Mouse (Mus musculus) C2C12 (cell line): ENCODE results near the gene Nrp1. TPM values are rescaled to one million over a fixed set of nuclear protein-coding genes. Genes with fewer than 3 reads are reported as not detected.
A peak's percentile ranks its signal among the peaks of the same experiment; 100 is the strongest.

Experiments
- H3K27me3 ChIP-seq: one replicate; pipeline ENCODE4 v1.6.1; 2011; ENCODE audit not compliant: control insufficient read depth, insufficient read depth, insufficient read length
- H3K36me3 ChIP-seq: one replicate; pipeline ENCODE4 v1.6.1; 2011; ENCODE audit not compliant: control insufficient read depth, insufficient read depth
- H3K4me3 ChIP-seq: one replicate; pipeline ENCODE4 v1.5.1; 2011; ENCODE audit warnings: mild to moderate bottlenecking, control low read depth; ENCODE audit not compliant: poor library complexity, insufficient read depth, severe bottlenecking
- H3K79me2 ChIP-seq: one replicate; pipeline ENCODE4 v1.6.1; 2011; ENCODE audit not compliant: control insufficient read depth, insufficient read depth
- H3K79me3 ChIP-seq: one replicate; pipeline ENCODE4 v1.6.1; 2011; ENCODE audit warnings: low read depth, control low read depth
- H3ac ChIP-seq: one replicate; pipeline ENCODE3; 2011; ENCODE audit warnings: low read depth; ENCODE audit not compliant: control insufficient read depth, insufficient read length
- CEBPB ChIP-seq: IDR thresholded peaks from one replicate; pipeline ENCODE4 v1.6.1; 2011; ENCODE audit warnings: low read depth, mild to moderate bottlenecking, control low read depth, moderate library complexity
- CTCF ChIP-seq: IDR thresholded peaks from one replicate; pipeline ENCODE4 v1.5.1; 2011; ENCODE audit not compliant: control insufficient read depth, insufficient read depth, insufficient read length
- FOSL1 ChIP-seq: IDR thresholded peaks from one replicate; pipeline ENCODE4 v1.8.0; 2011; ENCODE audit warnings: mild to moderate bottlenecking, low read length; ENCODE audit not compliant: poor library complexity, insufficient read depth, severe bottlenecking
- MAX ChIP-seq: IDR thresholded peaks from one replicate; pipeline ENCODE4 v1.6.1; 2011; ENCODE audit warnings: mild to moderate bottlenecking, control low read depth
- MYOD1 ChIP-seq: IDR thresholded peaks from one replicate; pipeline ENCODE4 v1.6.1; 2011; ENCODE audit warnings: low read depth; ENCODE audit not compliant: control insufficient read depth, insufficient read length
- MYOG ChIP-seq: IDR thresholded peaks from one replicate; pipeline ENCODE4 v1.6.1; 2011; ENCODE audit not compliant: control insufficient read depth, insufficient read length; ENCODE audit errors: extremely low read depth
- USF1 ChIP-seq: IDR thresholded peaks from one replicate; pipeline ENCODE4 v1.6.1; 2011; ENCODE audit warnings: low read depth, mild to moderate bottlenecking, control low read depth, moderate library complexity
- polyA plus RNA-seq: library from polyadenylated mRNA; unstranded; fragments of >200 nt; fragmentation: generic; extraction: Trizol; gene quantifications from one replicate; pipeline ENCODE4 v1.2.1, GENCODE M21; 2012; ENCODE audit warnings: missing spikeins

The Nrp1 gene
- polyA plus RNA-seq, 1 experiment: 19.1 TPM

- Histone ChIP-seq H3K79me2 (peaks cover 58% of the 10 kb centered on the region), H3K36me3 (no peaks in the 10 kb centered on the region), H3K79me3 (peaks cover 9% of the 10 kb centered on the region), H3ac (no peak overlapping the region), H3K27me3 (no peaks in the 10 kb centered on the region), H3K4me3 (no peak overlapping the region)
- no peak for TF ChIP-seq CEBPB
- no peak for TF ChIP-seq MAX
- TF ChIP-seq USF1: no peak
- TF ChIP-seq FOSL1: no peak
- TF ChIP-seq MYOG: no peak
- TF ChIP-seq CTCF: no peak
- TF ChIP-seq MYOD1: no peak
Observed at GRCm38 (mm10) chr8:128397441-128397840, 39.0 kb downstream of the Nrp1 start.

DNA sequence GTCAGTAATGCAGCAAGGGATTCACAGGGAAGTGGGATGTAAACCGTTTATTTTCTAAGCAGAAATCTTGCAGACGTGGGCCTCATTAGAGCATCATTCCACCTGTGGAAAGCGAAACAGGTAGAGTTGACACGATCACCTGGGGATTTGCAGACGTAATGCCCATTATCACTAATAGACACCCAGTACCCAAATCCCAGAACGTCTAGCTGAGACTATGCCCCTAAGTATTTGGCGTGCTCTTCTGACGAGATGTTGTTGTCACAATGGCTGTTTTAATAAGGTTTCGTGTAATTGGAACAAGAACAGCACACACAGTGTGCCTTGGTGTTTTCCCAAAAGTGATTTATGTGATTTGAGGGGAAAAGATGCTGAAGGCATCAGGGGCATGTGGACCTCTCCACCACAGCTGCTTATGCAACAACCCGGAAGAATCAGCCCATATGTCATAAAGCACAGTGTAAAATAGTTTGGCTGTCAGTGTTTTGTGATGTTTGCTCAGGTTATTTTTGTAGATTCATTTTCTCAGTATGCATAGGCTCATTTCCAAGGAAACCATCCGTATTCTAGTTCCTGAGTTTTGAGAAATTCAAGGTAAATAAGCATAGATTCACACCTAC is 40.2 kb downstream of the Nrp1 start:
- H3K27me3 ChIP-seq: no peaks in the 10 kb centered on the region
- no peak overlapping the region for H3K4me3 ChIP-seq
- peaks cover 52% of the 10 kb centered on the region for H3K79me2 ChIP-seq
- H3K79me3 ChIP-seq: peaks cover 7% of the 10 kb centered on the region
- H3ac ChIP-seq: no peak overlapping the region
- no peaks in the 10 kb centered on the region for H3K36me3 ChIP-seq
- no peak for TF ChIP-seq CTCF
- no peak for TF ChIP-seq USF1
- TF ChIP-seq MAX: no peak
- no peak for TF ChIP-seq MYOG
- TF ChIP-seq CEBPB: no peak
- TF ChIP-seq MYOD1: no peak
- TF ChIP-seq FOSL1: no peak

GRCm38 (mm10) chr8:128400286-128400685 is 41.9 kb downstream of the Nrp1 start:
- TF ChIP-seq CEBPB (no peak), CTCF (no peak), MYOD1 (peak; percentile 97), FOSL1 (no peak)

DNA sequence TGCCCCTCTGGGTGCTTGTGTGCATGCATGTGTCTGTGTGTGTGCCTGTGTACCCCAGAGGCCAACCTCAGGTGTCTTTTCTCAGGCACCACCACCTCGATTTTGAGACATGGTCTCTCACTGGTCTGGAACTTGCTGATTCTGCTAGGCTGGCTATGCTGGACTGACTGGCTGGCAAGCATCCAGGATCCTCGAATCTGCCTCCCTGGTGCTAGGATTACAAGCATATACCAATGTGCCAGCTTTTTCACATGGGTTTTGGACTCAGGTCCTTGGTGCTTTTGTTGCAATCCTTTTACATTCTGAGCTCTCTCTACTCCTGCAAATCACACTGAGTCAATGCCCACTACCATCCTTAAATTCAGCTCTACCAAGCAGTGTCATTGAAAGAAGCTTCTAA is 46.5 kb downstream of the Nrp1 start:
- H3K27me3 ChIP-seq: no peaks in the 10 kb centered on the region
- H3K36me3 ChIP-seq: no peaks in the 10 kb centered on the region
- H3K79me3 ChIP-seq: peaks cover 2% of the 10 kb centered on the region
- H3K79me2 ChIP-seq: peaks cover 23% of the 10 kb centered on the region
- no peak overlapping the region for H3K4me3 ChIP-seq
- TF ChIP-seq CTCF (no peak), FOSL1 (no peak), CEBPB (no peak), USF1 (no peak)
- H3ac ChIP-seq: no peak overlapping the region

More at GRCm38 (mm10) chr8:128400286-128400685, 41.9 kb downstream of the Nrp1 start:
- Histone ChIP-seq H3ac (no peak overlapping the region), H3K79me2 (peaks cover 45% of the 10 kb centered on the region), H3K79me3 (peaks cover 6% of the 10 kb centered on the region), H3K27me3 (no peaks in the 10 kb centered on the region), H3K36me3 (no peaks in the 10 kb centered on the region), H3K4me3 (no peak overlapping the region)

DNA sequence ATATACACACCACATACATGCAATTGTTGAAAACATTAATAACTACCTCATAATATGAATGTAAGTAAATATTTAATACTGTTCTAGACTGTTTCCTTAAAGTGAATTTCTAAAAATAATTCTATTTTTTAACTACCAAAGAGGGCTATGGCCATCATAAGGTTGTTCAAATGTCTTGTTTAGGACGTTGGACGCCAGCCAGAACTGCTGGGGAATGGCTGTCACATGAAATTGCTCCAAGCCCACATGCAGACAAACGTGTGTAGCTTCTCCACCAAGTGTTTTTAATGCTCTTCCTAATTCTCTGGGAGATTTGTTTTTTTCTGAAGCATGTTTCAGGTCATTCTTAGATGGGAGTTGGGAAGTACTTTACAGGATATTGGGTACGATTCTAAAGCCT is 55.0 kb downstream of the Nrp1 start:
- Histone ChIP-seq H3K4me3 (no peak overlapping the region), H3K36me3 (no peaks in the 10 kb centered on the region), H3K79me3 (peaks cover 4% of the 10 kb centered on the region), H3K79me2 (peaks cover 13% of the 10 kb centered on the region), H3ac (no peak overlapping the region), H3K27me3 (no peaks in the 10 kb centered on the region)
- TF ChIP-seq MAX (no peak), CTCF (no peak), USF1 (no peak), CEBPB (no peak), FOSL1 (no peak), MYOD1 (no peak), MYOG (no peak)
